Mouse (Mus musculus): ENCODE data around the gene Usp47. TPM values are rescaled to one million over a fixed set of nuclear protein-coding genes. Genes with fewer than 3 reads are reported as not detected.

Gene Usp47
- polyA plus RNA-seq, 1 experiment, result 0.23 TPM

DNA sequence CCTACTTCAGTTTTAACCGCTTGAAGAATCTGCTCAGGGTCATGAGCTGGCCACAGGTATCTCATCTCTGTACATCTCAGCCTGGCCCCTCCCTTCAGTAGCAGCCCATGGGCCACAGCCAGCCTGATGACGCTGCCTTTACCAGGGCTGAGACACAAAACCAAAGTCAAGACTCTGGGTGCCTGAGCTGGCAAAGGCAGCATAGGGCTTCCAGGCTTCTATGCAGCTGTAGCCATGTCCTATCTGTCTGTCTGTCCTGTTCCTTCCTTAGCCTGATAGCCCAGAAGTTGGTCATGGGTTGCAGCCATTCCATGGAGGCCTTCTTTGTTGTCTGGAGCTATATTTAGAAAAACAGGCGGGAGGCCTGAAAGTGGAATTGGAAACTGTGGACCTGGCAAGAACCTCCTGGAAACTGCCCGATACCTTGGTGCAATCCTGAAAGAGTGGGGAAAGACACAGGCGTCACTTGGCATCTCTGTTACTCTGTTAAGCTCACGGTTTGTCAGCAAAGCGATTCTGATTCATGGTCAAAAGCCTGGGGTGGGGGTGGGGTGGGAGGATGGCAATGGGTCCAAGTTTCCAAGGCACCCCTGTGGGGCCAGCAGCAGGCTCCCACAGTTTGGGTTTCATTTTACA lies 102.4 kb downstream of the Usp47 start:
- TF ChIP-seq TAL1 (IDR thresholded peaks at IDR 0.05; ENCODE audit: low read length) (no peak), GATA1 (IDR thresholded peaks at IDR 0.05; ENCODE audit: low read length) (no peak)

DNA sequence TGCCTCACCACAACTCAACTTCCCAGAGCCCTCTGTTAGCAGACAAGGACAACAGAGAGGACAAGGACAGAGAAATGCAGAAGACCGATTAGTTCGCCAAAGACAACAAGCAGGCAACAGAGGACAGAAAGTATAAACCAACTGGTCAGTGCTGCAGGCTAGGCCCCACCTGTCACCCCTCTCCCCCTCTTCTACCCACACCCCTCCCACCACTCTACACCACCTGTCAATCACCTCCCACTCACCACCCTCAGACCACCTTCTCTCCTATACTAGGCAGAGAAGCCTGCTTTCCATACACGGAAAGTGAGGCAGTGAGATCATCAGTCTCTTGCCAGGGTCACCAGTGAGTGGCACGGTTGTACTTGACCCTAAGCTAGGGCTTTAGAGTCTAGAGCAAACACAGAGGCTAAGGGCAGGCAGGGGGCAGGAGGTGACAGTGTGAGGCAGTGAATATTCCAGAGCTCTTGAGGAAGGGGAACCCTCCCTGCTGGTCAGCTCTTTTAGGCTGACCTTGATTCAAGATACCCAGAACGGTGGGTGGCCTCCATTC lies 103.9 kb downstream of the Usp47 start:
- H3K4me3 ChIP-seq (replicated peaks), result no peak overlapping the region
- H3K4me1 ChIP-seq (ENCODE audit: control insufficient read depth), result no peaks in the 10 kb centered on the region
- TF ChIP-seq GATA1 (IDR thresholded peaks at IDR 0.05; ENCODE audit: low read length) (no peak), TAL1 (IDR thresholded peaks at IDR 0.05; ENCODE audit: low read length) (no peak)
- H3K36me3 ChIP-seq (ENCODE audit: control insufficient read depth), result no peaks in the 10 kb centered on the region
- no peaks in the 10 kb centered on the region for H3K9me3 ChIP-seq (ENCODE audit: control insufficient read depth, low read length)
- H3K27me3 ChIP-seq (ENCODE audit: control insufficient read depth), result no peaks in the 10 kb centered on the region

More for the DNA sequence above, 102.4 kb downstream of the Usp47 start:
- Histone ChIP-seq H3K4me3 (replicated peaks) (no peak overlapping the region), H3K36me3 (ENCODE audit: control insufficient read depth) (no peaks in the 10 kb centered on the region), H3K27me3 (ENCODE audit: control insufficient read depth) (no peaks in the 10 kb centered on the region), H3K4me1 (ENCODE audit: control insufficient read depth) (no peaks in the 10 kb centered on the region), H3K9me3 (ENCODE audit: control insufficient read depth, low read length) (no peaks in the 10 kb centered on the region)

DNA sequence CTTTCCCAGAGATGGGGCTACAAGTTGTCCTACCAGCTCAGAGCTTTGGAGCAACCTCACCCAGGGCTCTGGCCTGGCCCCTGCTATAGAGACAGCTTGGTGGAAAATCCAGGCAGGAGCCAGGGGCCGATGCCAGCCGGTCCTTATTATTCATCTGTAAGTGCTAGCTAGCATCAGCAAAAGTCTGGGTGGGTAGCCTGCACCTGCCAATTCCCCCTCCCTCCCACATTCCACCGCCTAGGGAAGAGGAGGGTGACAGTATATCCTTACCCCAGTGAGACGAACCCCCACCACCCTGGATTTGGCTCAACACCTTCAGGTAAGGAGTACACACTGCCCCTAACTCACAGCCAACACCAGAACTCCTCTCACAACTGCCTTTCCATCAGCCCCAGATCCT lies 104.7 kb downstream of the Usp47 start:
- TF ChIP-seq TAL1 (IDR thresholded peaks at IDR 0.05; ENCODE audit: low read length) (no peak), GATA1 (IDR thresholded peaks at IDR 0.05; ENCODE audit: low read length) (no peak)
- Histone ChIP-seq H3K36me3 (ENCODE audit: control insufficient read depth) (no peaks in the 10 kb centered on the region), H3K27me3 (ENCODE audit: control insufficient read depth) (no peaks in the 10 kb centered on the region), H3K9me3 (ENCODE audit: control insufficient read depth, low read length) (no peaks in the 10 kb centered on the region), H3K4me3 (replicated peaks) (no peak overlapping the region), H3K4me1 (ENCODE audit: control insufficient read depth) (no peaks in the 10 kb centered on the region)

DNA sequence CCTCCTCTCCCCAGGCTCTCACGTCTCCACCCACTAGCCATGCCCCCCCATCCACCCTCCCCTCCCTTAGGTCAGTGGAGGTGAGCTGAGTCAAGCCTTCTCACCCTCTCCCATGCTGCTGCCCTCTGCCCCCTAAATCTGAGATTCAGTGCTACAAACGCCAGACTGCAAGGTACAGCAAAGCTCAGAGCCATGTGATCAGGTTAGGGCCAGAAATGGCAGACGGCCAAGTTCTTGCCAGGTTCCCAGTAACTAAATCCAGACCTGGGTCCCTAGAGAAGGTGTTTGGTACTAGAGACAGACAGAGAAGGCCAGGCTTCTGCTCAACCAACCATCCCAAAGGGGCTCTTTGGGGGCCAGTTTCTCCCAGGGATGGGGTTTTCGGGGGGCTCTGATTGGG lies 105.5 kb downstream of the Usp47 start:
- Histone ChIP-seq H3K9me3 (ENCODE audit: control insufficient read depth, low read length) (no peaks in the 10 kb centered on the region), H3K36me3 (ENCODE audit: control insufficient read depth) (no peaks in the 10 kb centered on the region), H3K4me3 (replicated peaks) (no peak overlapping the region), H3K4me1 (ENCODE audit: control insufficient read depth) (no peaks in the 10 kb centered on the region), H3K27me3 (ENCODE audit: control insufficient read depth) (no peaks in the 10 kb centered on the region)
- TF ChIP-seq TAL1 (IDR thresholded peaks at IDR 0.05; ENCODE audit: low read length) (no peak), GATA1 (IDR thresholded peaks at IDR 0.05; ENCODE audit: low read length) (no peak)

DNA sequence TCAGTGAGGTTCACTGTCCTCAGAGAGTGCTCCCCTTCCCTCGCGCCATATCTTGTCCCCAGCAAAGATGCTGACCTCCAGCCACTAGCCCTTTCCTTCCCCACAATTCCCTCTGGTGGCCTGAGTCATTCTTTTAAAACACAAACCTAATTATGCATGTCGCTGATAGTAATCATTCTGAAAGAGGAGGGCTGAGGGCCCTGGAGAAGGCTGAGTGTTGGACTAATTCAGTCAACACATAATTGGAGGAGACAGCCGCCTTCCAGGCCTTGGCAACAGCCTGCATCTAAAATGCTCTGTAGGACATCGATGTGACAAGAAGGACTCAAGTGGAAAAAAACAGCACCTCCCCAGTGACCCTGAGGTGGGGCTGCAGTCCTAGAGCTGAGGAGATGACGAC lies 106.5 kb downstream of the Usp47 start:
- H3K36me3 ChIP-seq (ENCODE audit: control insufficient read depth), result no peaks in the 10 kb centered on the region

DNA sequence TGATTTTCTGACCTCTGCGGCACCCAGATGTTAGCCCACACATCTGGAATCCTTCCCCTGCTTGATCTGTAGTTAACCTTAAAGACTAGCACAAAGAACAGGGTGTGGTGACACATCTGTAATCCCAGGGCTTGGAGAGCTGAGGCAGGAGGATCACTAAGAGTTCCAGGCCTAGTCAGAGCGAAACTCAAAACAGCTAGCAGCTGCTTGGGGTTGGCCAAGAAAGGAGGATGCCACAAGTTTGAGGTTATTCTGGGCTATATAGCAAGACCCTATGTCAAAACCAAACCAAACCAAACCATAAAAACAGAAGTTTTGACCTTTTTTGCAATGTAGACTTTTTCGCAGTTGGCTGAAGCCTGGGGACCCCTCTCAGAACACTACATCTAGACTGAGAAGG lies 107.4 kb downstream of the Usp47 start:
- Histone ChIP-seq H3K4me3 (replicated peaks) (no peak overlapping the region), H3K4me1 (ENCODE audit: control insufficient read depth) (no peaks in the 10 kb centered on the region), H3K27me3 (ENCODE audit: control insufficient read depth) (no peaks in the 10 kb centered on the region), H3K36me3 (ENCODE audit: control insufficient read depth) (no peaks in the 10 kb centered on the region), H3K9me3 (ENCODE audit: control insufficient read depth, low read length) (no peaks in the 10 kb centered on the region)
- TF ChIP-seq TAL1 (IDR thresholded peaks at IDR 0.05; ENCODE audit: low read length) (no peak), GATA1 (IDR thresholded peaks at IDR 0.05; ENCODE audit: low read length) (no peak)

More for the DNA sequence above, 106.5 kb downstream of the Usp47 start:
- Histone ChIP-seq H3K9me3 (ENCODE audit: control insufficient read depth, low read length) (no peaks in the 10 kb centered on the region), H3K4me3 (replicated peaks) (no peak overlapping the region), H3K4me1 (ENCODE audit: control insufficient read depth) (no peaks in the 10 kb centered on the region), H3K27me3 (ENCODE audit: control insufficient read depth) (no peaks in the 10 kb centered on the region)
- no peak for TF ChIP-seq GATA1 (IDR thresholded peaks at IDR 0.05; ENCODE audit: low read length)
- TF ChIP-seq TAL1 (IDR thresholded peaks at IDR 0.05; ENCODE audit: low read length), result no peak

DNA sequence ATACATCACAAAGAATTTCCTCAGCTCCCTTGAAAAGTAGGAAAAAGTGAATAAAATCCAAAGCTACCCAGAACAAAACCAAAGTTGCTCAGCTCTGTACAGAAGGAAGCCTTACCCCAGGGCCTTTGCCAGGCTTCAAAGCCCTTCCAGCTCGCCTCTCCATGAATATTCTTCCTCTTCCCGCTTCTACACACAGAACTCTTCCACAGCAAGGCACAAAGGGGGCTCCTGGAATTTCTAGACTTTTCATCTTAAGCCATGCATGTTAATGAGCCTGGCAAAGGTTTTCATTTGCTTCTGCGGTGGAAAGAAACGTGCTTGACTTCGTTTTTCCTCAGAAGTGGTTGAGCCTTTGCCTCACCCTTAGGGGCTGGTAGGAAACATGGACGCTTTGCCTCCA lies 108.7 kb downstream of the Usp47 start:
- H3K4me3 ChIP-seq (replicated peaks), result no peak overlapping the region
- TF ChIP-seq GATA1 (IDR thresholded peaks at IDR 0.05; ENCODE audit: low read length) (no peak), TAL1 (IDR thresholded peaks at IDR 0.05; ENCODE audit: low read length) (no peak)
- H3K4me1 ChIP-seq (ENCODE audit: control insufficient read depth), result no peaks in the 10 kb centered on the region
- H3K9me3 ChIP-seq (ENCODE audit: control insufficient read depth, low read length), result no peaks in the 10 kb centered on the region
- no peaks in the 10 kb centered on the region for H3K27me3 ChIP-seq (ENCODE audit: control insufficient read depth)
- no peaks in the 10 kb centered on the region for H3K36me3 ChIP-seq (ENCODE audit: control insufficient read depth)

DNA sequence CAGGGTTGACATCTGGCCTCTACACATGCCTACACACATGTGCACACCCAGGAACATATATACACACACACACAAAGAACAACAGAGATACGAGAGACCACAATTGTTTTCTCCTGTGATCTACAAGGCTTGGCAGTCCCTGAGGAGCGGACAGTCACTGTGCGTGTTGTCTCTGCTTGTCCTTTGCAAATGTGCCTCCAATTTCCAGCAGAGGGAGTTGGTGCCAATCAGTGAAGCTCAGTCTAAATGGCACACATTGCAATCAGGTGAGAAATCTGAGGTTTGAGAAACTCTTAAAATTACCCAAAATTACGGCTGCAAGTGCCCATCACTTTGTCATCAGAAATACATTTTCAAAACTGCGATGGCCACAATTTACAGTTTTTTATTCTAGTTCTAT lies 110.0 kb downstream of the Usp47 start:
- H3K27me3 ChIP-seq (ENCODE audit: control insufficient read depth), result no peaks in the 10 kb centered on the region
- TF ChIP-seq TAL1 (IDR thresholded peaks at IDR 0.05; ENCODE audit: low read length) (no peak), GATA1 (IDR thresholded peaks at IDR 0.05; ENCODE audit: low read length) (no peak)
- H3K36me3 ChIP-seq (ENCODE audit: control insufficient read depth), result no peaks in the 10 kb centered on the region
- no peaks in the 10 kb centered on the region for H3K9me3 ChIP-seq (ENCODE audit: control insufficient read depth, low read length)
- H3K4me1 ChIP-seq (ENCODE audit: control insufficient read depth), result no peaks in the 10 kb centered on the region
- H3K4me3 ChIP-seq (replicated peaks), result no peak overlapping the region

DNA sequence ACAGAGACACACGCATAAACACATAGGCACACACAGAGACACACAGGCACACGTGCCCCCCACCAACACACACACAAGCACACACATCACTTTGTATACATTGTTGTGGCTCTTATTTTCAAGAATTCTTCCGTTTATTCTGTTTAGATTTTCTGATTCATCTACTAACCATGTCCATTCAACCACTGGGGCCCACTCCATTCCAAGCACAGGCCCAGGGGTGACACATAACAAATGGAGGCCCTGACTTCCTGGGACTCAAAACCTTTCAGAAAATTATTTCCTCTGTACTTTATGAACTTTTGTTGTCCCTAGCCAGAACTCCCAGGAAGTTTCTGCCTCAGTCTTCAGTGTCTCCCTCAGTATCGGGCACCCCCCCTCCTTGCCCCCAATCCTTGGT lies 111.9 kb downstream of the Usp47 start:
- no peaks in the 10 kb centered on the region for H3K36me3 ChIP-seq (ENCODE audit: control insufficient read depth)
- TF ChIP-seq TAL1 (IDR thresholded peaks at IDR 0.05; ENCODE audit: low read length) (no peak), GATA1 (IDR thresholded peaks at IDR 0.05; ENCODE audit: low read length) (no peak)
- H3K27me3 ChIP-seq (ENCODE audit: control insufficient read depth), result no peaks in the 10 kb centered on the region
- no peaks in the 10 kb centered on the region for H3K9me3 ChIP-seq (ENCODE audit: control insufficient read depth, low read length)
- no peak overlapping the region for H3K4me3 ChIP-seq (replicated peaks)
- H3K4me1 ChIP-seq (ENCODE audit: control insufficient read depth), result no peaks in the 10 kb centered on the region

DNA sequence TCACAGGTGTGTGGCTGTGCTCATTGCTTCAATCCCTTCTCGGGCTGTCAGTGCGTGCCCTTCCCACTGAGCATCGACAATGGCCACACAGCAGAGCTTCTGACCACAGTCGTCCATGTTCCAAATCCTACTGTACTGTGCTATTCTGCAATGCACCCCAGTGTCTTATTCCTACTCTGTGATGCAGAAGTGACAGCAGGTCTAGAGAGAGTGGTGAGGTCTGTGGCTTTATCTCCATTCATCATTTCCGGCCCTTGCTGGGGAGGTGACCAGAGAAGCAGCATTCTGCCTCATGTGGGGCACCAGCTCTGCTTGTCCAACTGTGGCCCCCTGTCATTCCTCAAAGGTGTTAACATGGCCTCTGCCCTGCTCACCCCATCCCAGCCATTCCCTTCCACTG lies 113.2 kb downstream of the Usp47 start:
- no peak overlapping the region for H3K4me3 ChIP-seq (replicated peaks)
- H3K27me3 ChIP-seq (ENCODE audit: control insufficient read depth), result no peaks in the 10 kb centered on the region

More for the DNA sequence above, 113.2 kb downstream of the Usp47 start:
- H3K36me3 ChIP-seq (ENCODE audit: control insufficient read depth), result no peaks in the 10 kb centered on the region
- H3K4me1 ChIP-seq (ENCODE audit: control insufficient read depth), result no peaks in the 10 kb centered on the region
- TF ChIP-seq GATA1 (IDR thresholded peaks at IDR 0.05; ENCODE audit: low read length) (no peak), TAL1 (IDR thresholded peaks at IDR 0.05; ENCODE audit: low read length) (no peak)
- no peaks in the 10 kb centered on the region for H3K9me3 ChIP-seq (ENCODE audit: control insufficient read depth, low read length)

All from erythroblast, embryonic 14.5 days (primary cell).